Mouse (Mus musculus) forebrain, postnatal 0 days (tissue): Measurements from ENCODE around the gene Arid2. TPM values are rescaled to one million over a fixed set of nuclear protein-coding genes. Genes with fewer than 3 reads are reported as not detected.

Experiments used
- ATAC-seq: fragments of 200-750 bp; cut with Nextera tagmentation; 2 replicates; pipeline ENCODE4 v1.8.0; 2017; ENCODE audit warnings: mild to moderate bottlenecking, moderate library complexity
- DNase-seq: peaks from one replicate; pipeline ENCODE4 v3.0.0-alpha.2; 2015
- H3K27ac ChIP-seq: fragments of 300-500 bp; sonication (generic); 2 replicates; pipeline ENCODE4 v1.5.1; 2014; ENCODE audit warnings: low read depth, mild to moderate bottlenecking, antibody characterized with exemption, low read length, moderate library complexity, mixed read lengths
- H3K27me3 ChIP-seq: fragments of 300-500 bp; sonication (generic); 2 replicates; pipeline ENCODE4 v1.6.1; 2014; ENCODE audit warnings: mild to moderate bottlenecking, low read length, mixed read lengths; ENCODE audit not compliant: insufficient read depth
- H3K36me3 ChIP-seq: fragments of 300-500 bp; sonication (generic); 2 replicates; pipeline ENCODE4 v1.6.1; 2014; ENCODE audit warnings: mild to moderate bottlenecking, moderate library complexity; ENCODE audit not compliant: insufficient read depth
- H3K4me1 ChIP-seq: fragments of 300-500 bp; sonication (generic); 2 replicates; pipeline ENCODE4 v1.6.1; 2014; ENCODE audit warnings: antibody characterized with exemption; ENCODE audit not compliant: insufficient read depth
- H3K4me2 ChIP-seq: fragments of 300-500 bp; sonication (generic); 2 replicates; pipeline ENCODE4 v1.6.1; 2014; ENCODE audit warnings: low read depth, mild to moderate bottlenecking, moderate library complexity
- H3K4me3 ChIP-seq: fragments of 300-500 bp; sonication (generic); 2 replicates; pipeline ENCODE4 v1.5.1; 2014; ENCODE audit warnings: low read depth, low read length, mixed read lengths
- H3K9ac ChIP-seq: fragments of 300-500 bp; sonication (generic); 2 replicates; pipeline ENCODE4 v1.6.1; 2014; ENCODE audit warnings: mild to moderate bottlenecking
- H3K9me3 ChIP-seq: fragments of 300-500 bp; sonication (generic); 2 replicates; pipeline ENCODE4 v1.6.1; 2016; ENCODE audit warnings: low read length
- CTCF ChIP-seq: sonication (generic); IDR thresholded peaks from 2 replicates; pipeline ENCODE4 v1.5.1; 2016; ENCODE audit warnings: antibody characterized with exemption, control low read depth, low read depth
- WGBS: fragments of 180-500 bp; shearing (Covaris S2); extraction: QIAGEN DNeasy Blood & Tissue Kit; methylation state at CpG from one replicate; pipeline ENCODE4 v1.1.7; 2014; 5-methylcytosine and 5-hydroxymethylcytosine counted together
- polyA plus RNA-seq: library from polyadenylated mRNA; unstranded; fragments of >200 nt; fragmentation: Nextera tagmentation; extraction: Ambion mirVana; gene quantifications from 2 replicates; pipeline ENCODE4 v1.2.1, GENCODE M21; 2015
- total RNA-seq: library from RNA; depleted of rRNA; stranded (reverse); fragments of >200 nt; gene quantifications from 2 replicates; pipeline ENCODE4 v1.2.3, GENCODE M21; 2014

Arid2 gene
- total and polyA plus RNA-seq, 2 experiments from 2014 or later, result 10.7 to 49.9 TPM

DNA sequence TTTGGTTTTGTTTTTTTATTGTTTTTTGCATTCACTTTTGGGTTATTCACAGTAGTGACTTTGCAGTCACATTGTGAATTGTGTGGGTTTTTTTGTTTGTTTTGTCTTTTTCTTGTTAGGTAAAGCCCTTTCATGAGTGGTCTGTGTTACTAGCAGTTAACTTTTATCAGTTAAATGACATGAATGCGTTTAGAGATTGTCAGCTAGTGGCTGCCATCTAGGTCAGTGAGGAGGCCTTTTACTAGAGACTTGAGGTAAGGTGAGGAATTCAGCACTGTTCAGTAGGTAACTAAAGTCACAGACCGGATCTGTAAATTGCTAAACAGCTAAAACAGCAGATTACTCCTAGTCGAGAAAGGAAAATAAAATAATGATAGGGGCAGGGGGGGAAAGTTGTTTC, 6.1 kb downstream of the Arid2 start:
- Histone ChIP-seq H3K27me3 (no peaks in the 10 kb centered on the region), H3K9me3 (no peaks in the 10 kb centered on the region), H3K4me2 (no peak overlapping the region), H3K9ac (no peak overlapping the region), H3K4me1 (peaks cover 15% of the 10 kb centered on the region; the same call in 1 of the 2 replicates), H3K36me3 (peaks cover 5% of the 10 kb centered on the region; the same call in 1 of the 2 replicates), H3K4me3 (no peak overlapping the region), H3K27ac (no peak overlapping the region)
- TF ChIP-seq CTCF, result no peak
- ATAC-seq (no peak), DNase-seq (no peak)
- 82% methylated on average over 3 of the region's 3 CpGs for WGBS

DNA sequence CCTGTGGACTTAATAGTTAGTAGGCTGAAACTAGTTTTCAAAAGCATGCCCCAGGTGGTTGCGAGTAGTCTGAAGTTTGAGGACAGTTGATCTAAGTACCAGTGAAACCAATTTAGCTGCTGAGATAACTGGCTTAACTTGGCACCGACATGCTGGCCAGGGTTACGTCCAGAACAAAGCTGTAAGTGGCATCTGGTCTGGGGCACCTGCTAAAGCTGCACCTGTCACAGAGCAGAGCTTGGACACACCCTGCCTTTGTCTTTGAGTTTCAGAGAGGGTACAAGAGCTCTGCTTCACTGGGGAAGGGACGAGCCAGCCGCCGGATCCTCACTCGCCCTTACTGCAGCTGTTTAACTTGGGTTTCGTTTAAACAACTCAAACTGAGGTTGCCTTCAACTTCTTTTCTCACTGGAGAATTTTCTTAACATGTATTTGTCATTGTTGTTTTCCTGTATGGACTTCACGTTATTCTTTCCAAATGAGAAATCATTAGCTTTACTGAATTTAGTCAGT, 9.8 kb downstream of the Arid2 start:
- H3K9ac ChIP-seq, result no peak overlapping the region
- no peaks in the 10 kb centered on the region for H3K27me3 ChIP-seq
- ATAC-seq, result no peak
- peaks cover 5% of the 10 kb centered on the region; the same call in 1 of the 2 replicates for H3K36me3 ChIP-seq
- H3K27ac ChIP-seq, result no peak overlapping the region
- no peak for DNase-seq
- no peaks in the 10 kb centered on the region for H3K4me1 ChIP-seq
- no peak overlapping the region for H3K4me2 ChIP-seq
- 77% methylated on average over 9 of the region's 9 CpGs for WGBS
- H3K4me3 ChIP-seq, result no peak overlapping the region
- no peak for TF ChIP-seq CTCF
- H3K9me3 ChIP-seq, result no peaks in the 10 kb centered on the region

DNA sequence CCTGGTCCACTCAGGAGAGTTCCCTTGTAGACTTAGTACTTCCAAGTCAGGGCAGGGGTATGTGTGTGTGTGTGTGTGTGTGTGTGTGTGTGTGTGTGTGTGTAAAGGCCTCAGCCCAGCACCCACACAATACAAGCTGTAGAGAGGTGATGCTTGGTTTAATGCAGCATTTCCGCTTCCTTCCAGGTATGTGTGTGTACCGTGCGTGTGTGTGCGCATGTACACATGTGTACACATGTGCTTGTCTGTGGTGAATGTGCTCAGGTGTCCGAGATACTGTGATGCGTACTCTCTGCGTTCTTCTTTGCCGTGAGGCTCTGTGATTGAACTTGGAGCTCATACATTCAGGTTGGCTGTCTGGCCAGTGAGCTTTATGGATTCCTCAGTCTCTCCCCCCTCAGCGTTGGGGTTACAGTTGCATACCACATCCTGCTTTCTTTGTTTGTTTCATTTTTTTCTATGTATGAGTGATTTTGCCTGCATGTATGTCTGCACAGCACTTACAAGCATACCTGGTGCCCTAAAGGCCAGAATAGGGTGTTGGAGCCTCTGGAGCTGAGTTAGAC, 10.4 kb downstream of the Arid2 start:
- no peak for DNase-seq
- H3K27ac ChIP-seq, result no peak overlapping the region
- H3K4me3 ChIP-seq, result no peak overlapping the region
- no peaks in the 10 kb centered on the region for H3K9me3 ChIP-seq
- no peaks in the 10 kb centered on the region for H3K4me1 ChIP-seq
- ATAC-seq, result no peak
- no peak overlapping the region for H3K9ac ChIP-seq
- 92% methylated on average over 9 of the region's 9 CpGs for WGBS
- peaks cover 6% of the 10 kb centered on the region; the same call in 1 of the 2 replicates for H3K36me3 ChIP-seq
- no peak overlapping the region for H3K4me2 ChIP-seq
- TF ChIP-seq CTCF, result no peak
- H3K27me3 ChIP-seq, result no peaks in the 10 kb centered on the region

DNA sequence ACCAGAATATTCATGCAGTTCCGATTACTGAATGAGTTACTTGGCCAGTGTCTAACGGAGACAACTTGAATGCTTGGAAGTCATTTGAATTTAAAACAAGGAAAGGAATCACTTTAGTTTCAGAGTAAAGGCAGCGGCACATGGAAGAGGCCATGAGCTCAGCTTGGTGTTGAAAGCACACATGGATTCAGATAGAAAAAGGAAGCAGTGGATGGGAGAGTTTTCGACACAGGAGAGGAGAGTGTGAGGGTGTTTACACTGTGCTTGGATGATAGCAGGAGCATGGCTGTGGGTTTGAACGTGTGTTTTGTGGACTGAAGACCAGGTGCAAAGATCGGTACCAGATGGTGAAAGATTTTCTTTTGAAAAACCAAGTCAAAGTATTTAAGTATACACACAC, 22.0 kb downstream of the Arid2 start:
- whole genome bisulfite sequencing, result 43% methylated on average over 6 of the region's 6 CpGs
- no peaks in the 10 kb centered on the region for H3K9me3 ChIP-seq

DNA sequence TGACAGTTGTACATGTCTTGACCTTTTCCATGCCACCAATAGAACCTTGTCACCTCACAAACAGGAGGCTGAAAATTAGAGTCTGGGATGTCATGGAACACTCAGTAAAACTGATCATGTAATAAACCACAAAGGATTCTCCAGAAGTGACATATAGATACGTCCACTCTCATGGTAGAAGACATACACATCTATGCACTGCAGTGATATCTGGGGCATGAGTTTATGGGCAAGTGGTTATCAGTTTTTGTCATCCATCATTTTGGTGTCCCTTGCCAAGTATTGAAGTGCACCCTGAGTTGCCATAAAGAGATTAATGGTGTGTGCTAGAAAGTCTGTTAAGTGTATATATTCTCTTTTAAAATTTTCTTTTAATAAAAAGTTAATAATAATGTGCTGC, 25.6 kb downstream of the Arid2 start:
- Histone ChIP-seq H3K4me3 (no peak overlapping the region), H3K4me2 (no peak overlapping the region), H3K9ac (no peak overlapping the region), H3K27ac (no peak overlapping the region), H3K9me3 (no peaks in the 10 kb centered on the region), H3K27me3 (no peaks in the 10 kb centered on the region), H3K4me1 (no peaks in the 10 kb centered on the region), H3K36me3 (peaks cover 6% of the 10 kb centered on the region; the same call in 1 of the 2 replicates)
- no peak for TF ChIP-seq CTCF
- DNase-seq (no peak), ATAC-seq (no peak)
- 96% methylated on average over 1 of the region's 1 CpGs for WGBS

More for the DNA sequence above, 22.0 kb downstream of the Arid2 start:
- Histone ChIP-seq H3K36me3 (peaks cover 18% of the 10 kb centered on the region), H3K27me3 (no peaks in the 10 kb centered on the region), H3K9ac (no peak overlapping the region), H3K4me3 (no peak overlapping the region), H3K4me1 (no peaks in the 10 kb centered on the region), H3K27ac (no peak overlapping the region), H3K4me2 (no peak overlapping the region)
- ATAC-seq (no peak), DNase-seq (no peak)
- TF ChIP-seq CTCF, result no peak

DNA sequence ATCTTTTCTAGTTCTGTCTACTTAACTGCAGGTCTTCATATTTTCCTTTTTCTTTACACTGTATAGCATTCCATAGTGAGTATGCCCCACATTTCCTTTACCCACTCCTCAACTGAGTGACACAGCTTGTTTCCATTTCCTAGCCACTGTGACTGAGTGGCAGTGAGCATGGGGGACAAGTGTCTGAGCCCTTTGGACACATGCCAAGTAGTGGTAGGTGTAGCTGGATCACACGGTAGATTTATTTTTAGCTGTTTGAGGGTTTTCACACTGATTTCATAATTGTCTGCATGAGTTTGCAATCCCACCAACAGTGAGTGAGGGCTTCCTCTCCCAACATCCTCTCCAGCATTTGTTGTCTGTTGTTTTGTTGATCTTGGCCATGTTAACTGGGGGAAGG, 28.3 kb downstream of the Arid2 start:
- no peaks in the 10 kb centered on the region for H3K27me3 ChIP-seq
- 19% methylated on average over 1 of the region's 1 CpGs for WGBS
- H3K4me3 ChIP-seq, result no peak overlapping the region
- peaks cover 6% of the 10 kb centered on the region; the same call in 1 of the 2 replicates for H3K36me3 ChIP-seq
- H3K4me1 ChIP-seq, result no peaks in the 10 kb centered on the region
- H3K4me2 ChIP-seq, result no peak overlapping the region
- no peak overlapping the region for H3K27ac ChIP-seq
- DNase-seq (no peak), ATAC-seq (no peak)
- no peak overlapping the region for H3K9ac ChIP-seq
- H3K9me3 ChIP-seq, result no peaks in the 10 kb centered on the region
- TF ChIP-seq CTCF, result no peak

DNA sequence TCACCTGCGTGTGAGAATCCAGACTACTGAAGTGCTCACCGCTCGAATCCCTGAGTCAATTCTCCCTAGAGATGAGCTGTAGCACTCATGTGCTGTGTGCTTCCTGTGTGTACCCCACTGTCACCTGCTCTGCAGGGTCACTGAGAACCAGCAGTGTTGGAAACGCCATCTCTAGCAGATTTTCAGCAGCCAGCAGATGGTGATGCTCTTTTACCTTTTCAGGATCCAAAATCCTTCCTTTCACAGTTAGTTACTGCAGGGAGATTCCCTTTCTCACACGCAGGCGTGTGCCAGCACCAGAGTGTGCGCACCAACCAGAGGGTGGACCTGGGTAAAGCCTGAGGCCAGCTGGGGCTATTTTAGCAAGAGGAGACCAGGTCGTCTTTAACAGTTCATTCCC, 32.0 kb downstream of the Arid2 start:
- Histone ChIP-seq H3K4me2 (no peak overlapping the region), H3K9me3 (no peaks in the 10 kb centered on the region), H3K36me3 (no peaks in the 10 kb centered on the region), H3K4me1 (no peaks in the 10 kb centered on the region), H3K27ac (no peak overlapping the region), H3K9ac (no peak overlapping the region), H3K27me3 (no peaks in the 10 kb centered on the region), H3K4me3 (no peak overlapping the region)
- TF ChIP-seq CTCF, result no peak
- ATAC-seq, result no peak
- DNase-seq, result no peak
- 71% methylated on average over 8 of the region's 8 CpGs for WGBS
